Mouse (Mus musculus): ENCODE data around the gene Gm4216. TPM values are rescaled to one million over a fixed set of nuclear protein-coding genes. Genes with fewer than 3 reads are reported as not detected.
"Not testable (repeated sequence)": the region's sequence is repeated elsewhere in the genome, so short reads cannot be mapped to it uniquely, and the experiment has no call there.

Gene Gm4216
- not detected for total RNA-seq (2021)
- long read RNA-seq, experiment 1 = 0 reads
- long read RNA-seq, experiment 2 = 0 reads

GRCm38 (mm10) chr7:23019823-23020222 is at the start of gene Gm4216:
Gm4216 (minus strand) TSS chr7:23019923.
- intact Hi-C loops (cut with DNase I); DNase-seq: not testable (repeated sequence)

GRCm38 (mm10) chr7:23067356-23067755 is 47.6 kb upstream of the Gm4216 start, which contains the start of gene Gm8720:
Gm8720 (minus strand) TSS chr7:23067456.
- DNase-seq; intact Hi-C loops (cut with DNase I): not testable (repeated sequence)

- intact Hi-C loops (cut with DNase I); DNase-seq: not testable (repeated sequence)
Observed at GRCm38 (mm10) chr7:23055240-23055639, 35.5 kb upstream of the Gm4216 start, which contains the start of gene Vmn1r163. Vmn1r163 (plus strand) TSS chr7:23055540.

- DNase-seq; intact Hi-C loops (cut with DNase I): not testable (repeated sequence)
Observed at GRCm38 (mm10) chr7:22984573-22984972, 35.1 kb downstream of the Gm4216 start, which contains the start of gene Gm4214. Gm4214 (minus strand) TSS chr7:22984673.

Other genes with a start within 250 kb of the Gm4216 start
- not detected for gene Vmn1r158, start 229.1 kb downstream of the Gm4216 start, total RNA-seq (2021)
- not detected for gene Vmn1r159, start 176.3 kb downstream of the Gm4216 start, total RNA-seq (2021)
- not detected for gene Vmn1r160, start 148.7 kb downstream of the Gm4216 start, total RNA-seq (2021)
- gene Gm4214, start 35.2 kb downstream of the Gm4216 start, total RNA-seq (2021) = not detected
- not detected for gene Vmn1r163, start 35.6 kb upstream of the Gm4216 start, total RNA-seq (2021)
- gene Gm8720, start 47.5 kb upstream of the Gm4216 start, total RNA-seq (2021) = not detected
- not detected for gene Gm10662, start 124.6 kb upstream of the Gm4216 start, total RNA-seq (2021)
- not detected for gene Vmn1r165, start 197.4 kb upstream of the Gm4216 start, total RNA-seq (2021)
- not detected for gene Vmn1r166, start 231.8 kb upstream of the Gm4216 start, total RNA-seq (2021)